Mouse (Mus musculus): ENCODE results near the gene Actb.

Gene Actb

GRCm38 (mm10) chr5:142874791-142875512 is 31.6 kb downstream of the Actb start:
- TF ChIP-seq POU5F1 (IDR thresholded peaks at IDR 0.05; ENCODE audit: borderline replicate concordance, low read length) = no peak
- Histone ChIP-seq H3K4me1 (replicated peaks; ENCODE audit: low read depth, low read length) (peaks cover 46% of the 10 kb centered on the region), H3K36me3 (ENCODE audit: insufficient read depth, low read length) (peaks cover 91% of the 10 kb centered on the region), H3K4me3 (replicated peaks; ENCODE audit: low read length) (no peak overlapping the region), H3K27me3 (ENCODE audit: insufficient read depth, low read length) (no peaks in the 10 kb centered on the region), H3K9me3 (ENCODE audit: low read length) (no peaks in the 10 kb centered on the region)

DNA sequence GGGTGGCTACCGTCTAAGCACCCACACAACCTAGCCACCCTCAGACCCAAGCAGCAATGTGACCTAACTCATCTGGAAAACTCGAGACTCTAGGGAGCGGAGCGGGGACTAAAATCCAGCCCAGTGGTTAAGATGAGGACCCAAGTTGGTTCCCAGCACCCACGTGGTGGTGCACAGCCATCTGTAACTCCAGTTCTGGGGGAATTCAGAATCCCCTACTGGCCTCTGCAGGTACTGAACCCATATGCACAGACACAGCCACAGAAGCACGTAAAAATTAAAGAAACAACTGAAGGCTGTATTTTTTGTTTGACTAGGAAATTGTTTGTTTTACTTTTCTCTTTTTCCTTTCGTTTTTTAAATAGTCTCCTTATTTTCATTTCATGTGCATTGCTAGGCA is 32.8 kb downstream of the Actb start:
- no peak overlapping the region for H3K4me3 ChIP-seq (replicated peaks; ENCODE audit: low read length)
- H3K27me3 ChIP-seq (ENCODE audit: insufficient read depth, low read length) = no peaks in the 10 kb centered on the region
- peaks cover 49% of the 10 kb centered on the region for H3K4me1 ChIP-seq (replicated peaks; ENCODE audit: low read depth, low read length)
- TF ChIP-seq NANOG (IDR thresholded peaks at IDR 0.05; ENCODE audit: borderline replicate concordance, low read length) (no peak), POU5F1 (IDR thresholded peaks at IDR 0.05; ENCODE audit: borderline replicate concordance, low read length) (no peak), CTCF (conservative IDR thresholded peaks at IDR 0.05; ENCODE audit: low read length) (peak; percentile 80)
- H3K36me3 ChIP-seq (ENCODE audit: insufficient read depth, low read length) = peaks cover 92% of the 10 kb centered on the region
- H3K9me3 ChIP-seq (ENCODE audit: low read length) = no peaks in the 10 kb centered on the region

- Histone ChIP-seq H3K4me1 (replicated peaks; ENCODE audit: low read depth, low read length) (peaks cover 44% of the 10 kb centered on the region), H3K27me3 (ENCODE audit: insufficient read depth, low read length) (no peaks in the 10 kb centered on the region), H3K36me3 (ENCODE audit: insufficient read depth, low read length) (peaks cover 86% of the 10 kb centered on the region), H3K4me3 (replicated peaks; ENCODE audit: low read length) (no peak overlapping the region), H3K9me3 (ENCODE audit: low read length) (no peaks in the 10 kb centered on the region)
- TF ChIP-seq NANOG (IDR thresholded peaks at IDR 0.05; ENCODE audit: borderline replicate concordance, low read length) = no peak
- TF ChIP-seq POU5F1 (IDR thresholded peaks at IDR 0.05; ENCODE audit: borderline replicate concordance, low read length) = no peak
- no peak for TF ChIP-seq CTCF (conservative IDR thresholded peaks at IDR 0.05; ENCODE audit: low read length)
Measured at GRCm38 (mm10) chr5:142871765-142872164, 34.8 kb downstream of the Actb start.

- Histone ChIP-seq H3K9me3 (ENCODE audit: low read length) (no peaks in the 10 kb centered on the region), H3K27me3 (ENCODE audit: insufficient read depth, low read length) (no peaks in the 10 kb centered on the region)
- TF ChIP-seq NANOG (IDR thresholded peaks at IDR 0.05; ENCODE audit: borderline replicate concordance, low read length) (no peak), CTCF (conservative IDR thresholded peaks at IDR 0.05; ENCODE audit: low read length) (no peak), POU5F1 (IDR thresholded peaks at IDR 0.05; ENCODE audit: borderline replicate concordance, low read length) (no peak)
Measured at GRCm38 (mm10) chr5:142869463-142869862, 37.1 kb downstream of the Actb start.

GRCm38 (mm10) chr5:142857763-142858229 is 48.8 kb downstream of the Actb start:
- Histone ChIP-seq H3K4me3 (replicated peaks; ENCODE audit: low read length) (no peak overlapping the region), H3K27me3 (ENCODE audit: insufficient read depth, low read length) (no peaks in the 10 kb centered on the region), H3K36me3 (ENCODE audit: insufficient read depth, low read length) (no peaks in the 10 kb centered on the region), H3K4me1 (replicated peaks; ENCODE audit: low read depth, low read length) (peaks cover 27% of the 10 kb centered on the region), H3K9me3 (ENCODE audit: low read length) (no peaks in the 10 kb centered on the region)
- TF ChIP-seq NANOG (IDR thresholded peaks at IDR 0.05; ENCODE audit: borderline replicate concordance, low read length) (no peak), CTCF (conservative IDR thresholded peaks at IDR 0.05; ENCODE audit: low read length) (no peak), POU5F1 (IDR thresholded peaks at IDR 0.05; ENCODE audit: borderline replicate concordance, low read length) (no peak)

More at GRCm38 (mm10) chr5:142869463-142869862, 37.1 kb downstream of the Actb start:
- peaks cover 65% of the 10 kb centered on the region for H3K36me3 ChIP-seq (ENCODE audit: insufficient read depth, low read length)
- peaks cover 44% of the 10 kb centered on the region for H3K4me1 ChIP-seq (replicated peaks; ENCODE audit: low read depth, low read length)
- H3K4me3 ChIP-seq (replicated peaks; ENCODE audit: low read length) = no peak overlapping the region

GRCm38 (mm10) chr5:142856408-142856807 is 50.1 kb downstream of the Actb start:
- H3K27me3 ChIP-seq (ENCODE audit: insufficient read depth, low read length) = no peaks in the 10 kb centered on the region
- H3K4me1 ChIP-seq (replicated peaks; ENCODE audit: low read depth, low read length) = peaks cover 40% of the 10 kb centered on the region
- H3K4me3 ChIP-seq (replicated peaks; ENCODE audit: low read length) = no peak overlapping the region
- H3K9me3 ChIP-seq (ENCODE audit: low read length) = no peaks in the 10 kb centered on the region
- no peaks in the 10 kb centered on the region for H3K36me3 ChIP-seq (ENCODE audit: insufficient read depth, low read length)
- peak; percentile 83 for TF ChIP-seq CTCF (conservative IDR thresholded peaks at IDR 0.05; ENCODE audit: low read length)
- no peak for TF ChIP-seq NANOG (IDR thresholded peaks at IDR 0.05; ENCODE audit: borderline replicate concordance, low read length)

- TF ChIP-seq CTCF (conservative IDR thresholded peaks at IDR 0.05; ENCODE audit: low read length) (peak; percentile 96), NANOG (IDR thresholded peaks at IDR 0.05; ENCODE audit: borderline replicate concordance, low read length) (no peak)
- H3K4me1 ChIP-seq (replicated peaks; ENCODE audit: low read depth, low read length) = peaks cover 52% of the 10 kb centered on the region
- no peak overlapping the region for H3K4me3 ChIP-seq (replicated peaks; ENCODE audit: low read length)
- H3K36me3 ChIP-seq (ENCODE audit: insufficient read depth, low read length) = no peaks in the 10 kb centered on the region
- no peaks in the 10 kb centered on the region for H3K27me3 ChIP-seq (ENCODE audit: insufficient read depth, low read length)
- H3K9me3 ChIP-seq (ENCODE audit: low read length) = no peaks in the 10 kb centered on the region
Measured at GRCm38 (mm10) chr5:142854877-142855276, 51.7 kb downstream of the Actb start.

GRCm38 (mm10) chr5:142853585-142853984 is 53.0 kb downstream of the Actb start:
- TF ChIP-seq POU5F1 (IDR thresholded peaks at IDR 0.05; ENCODE audit: borderline replicate concordance, low read length) (no peak), CTCF (conservative IDR thresholded peaks at IDR 0.05; ENCODE audit: low read length) (no peak), NANOG (IDR thresholded peaks at IDR 0.05; ENCODE audit: borderline replicate concordance, low read length) (no peak)
- no peaks in the 10 kb centered on the region for H3K27me3 ChIP-seq (ENCODE audit: insufficient read depth, low read length)

More at GRCm38 (mm10) chr5:142853585-142853984, 53.0 kb downstream of the Actb start:
- H3K4me3 ChIP-seq (replicated peaks; ENCODE audit: low read length) = no peak overlapping the region
- peaks cover 6% of the 10 kb centered on the region; the same call in 1 of the 2 replicates for H3K9me3 ChIP-seq (ENCODE audit: low read length)
- no peaks in the 10 kb centered on the region for H3K36me3 ChIP-seq (ENCODE audit: insufficient read depth, low read length)
- H3K4me1 ChIP-seq (replicated peaks; ENCODE audit: low read depth, low read length) = peaks cover 52% of the 10 kb centered on the region

Measured in E14TG2a.4 (cell line).